Mouse (Mus musculus): ENCODE data around the gene Tmbim6. TPM values are rescaled to one million over a fixed set of nuclear protein-coding genes. Genes with fewer than 3 reads are reported as not detected.

Tmbim6 gene
- polyA plus RNA-seq, 1 experiment from 2014 or later: 239 TPM

GRCm38 (mm10) chr15:99408845-99409244 is 16.2 kb downstream of the Tmbim6 start:
- Histone ChIP-seq H3K9ac (ENCODE audit: low read length) (no peak overlapping the region), H3K4me1 (ENCODE audit: control insufficient read depth in 2 of 2, insufficient read depth in 2 of 2, low read length in 2 of 2) (no peaks in the 10 kb centered on the region), H3K9me3 (ENCODE audit: control insufficient read depth, low read length) (no peaks in the 10 kb centered on the region), H3K36me3 (ENCODE audit: control insufficient read depth, insufficient read depth, low read length) (peaks cover 66% of the 10 kb centered on the region), H3K27ac (replicated peaks in 1 of 2; ENCODE audit: control insufficient read depth in 1 of 2, insufficient read depth in 1 of 2, low read depth in 2 of 2, low read length in 2 of 2) (no peak overlapping the region), H3K27me3 (ENCODE audit: control insufficient read depth, insufficient read depth, low read length) (no peaks in the 10 kb centered on the region), H3K4me3 (ENCODE audit: control insufficient read depth in 1 of 2, insufficient read depth in 1 of 2, low read depth in 1 of 2, low read length in 2 of 2) (no peak overlapping the region), H3K4me2 (ENCODE audit: low read length) (no peak overlapping the region)
- WGBS: 91% methylated on average over 9 of the region's 9 CpGs
- no peak for ATAC-seq (ENCODE audit: insufficient number of reproducible peaks, insufficient read depth, low FRiP score, low read depth)

GRCm38 (mm10) chr15:99411747-99412146 is 19.1 kb downstream of the Tmbim6 start:
- Histone ChIP-seq H3K27me3 (ENCODE audit: control insufficient read depth, insufficient read depth, low read length) (no peaks in the 10 kb centered on the region), H3K9ac (ENCODE audit: low read length) (no peak overlapping the region), H3K4me3 (ENCODE audit: control insufficient read depth in 1 of 2, insufficient read depth in 1 of 2, low read depth in 1 of 2, low read length in 2 of 2) (no peak overlapping the region), H3K36me3 (ENCODE audit: control insufficient read depth, insufficient read depth, low read length) (peaks cover 37% of the 10 kb centered on the region), H3K27ac (replicated peaks in 1 of 2; ENCODE audit: control insufficient read depth in 1 of 2, insufficient read depth in 1 of 2, low read depth in 2 of 2, low read length in 2 of 2) (no peak overlapping the region; a peak in 1 of 4 replicates), H3K4me2 (ENCODE audit: low read length) (peak overlapping the region; percentile 11; the same call in 1 of the 2 replicates), H3K4me1 (ENCODE audit: control insufficient read depth in 2 of 2, insufficient read depth in 2 of 2, low read length in 2 of 2) (0 out of 4 replicates have a peak, but pooled peaks cover 0 to 5% of the 10 kb centered on the region in 2 experiments), H3K9me3 (ENCODE audit: control insufficient read depth, low read length) (no peaks in the 10 kb centered on the region)
- no peak for ATAC-seq (ENCODE audit: insufficient number of reproducible peaks, insufficient read depth, low FRiP score, low read depth)
- 43% methylated on average over 14 of the region's 14 CpGs for WGBS

DNA sequence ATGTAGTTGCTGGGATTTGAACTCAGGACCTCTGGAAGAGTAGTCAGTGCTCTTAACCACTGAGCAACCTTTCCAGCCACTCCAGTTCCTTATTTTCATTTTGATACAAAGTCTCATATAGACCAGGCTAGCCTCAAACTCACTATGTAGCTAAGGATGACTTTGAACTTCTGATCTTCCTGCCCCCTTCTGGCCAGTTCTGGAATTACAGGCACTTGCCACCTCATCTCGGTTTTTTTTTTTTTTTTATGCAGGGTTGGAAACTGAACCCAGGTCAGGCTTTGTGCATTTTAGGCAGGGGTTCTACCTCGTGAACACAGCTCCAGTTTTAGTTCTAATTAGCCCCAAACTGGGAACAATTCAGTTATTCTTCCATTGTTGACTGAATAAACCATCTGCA is 23.1 kb downstream of the Tmbim6 start:
- Histone ChIP-seq H3K9ac (ENCODE audit: low read length) (no peak overlapping the region), H3K27ac (replicated peaks in 1 of 2; ENCODE audit: control insufficient read depth in 1 of 2, insufficient read depth in 1 of 2, low read depth in 2 of 2, low read length in 2 of 2) (no peak overlapping the region), H3K4me3 (ENCODE audit: control insufficient read depth in 1 of 2, insufficient read depth in 1 of 2, low read depth in 1 of 2, low read length in 2 of 2) (no peak overlapping the region), H3K36me3 (ENCODE audit: control insufficient read depth, insufficient read depth, low read length) (no peaks in the 10 kb centered on the region), H3K4me1 (ENCODE audit: control insufficient read depth in 2 of 2, insufficient read depth in 2 of 2, low read length in 2 of 2) (peaks cover 4 to 14% of the 10 kb centered on the region in 2 experiments), H3K4me2 (ENCODE audit: low read length) (no peak overlapping the region), H3K9me3 (ENCODE audit: control insufficient read depth, low read length) (no peaks in the 10 kb centered on the region), H3K27me3 (ENCODE audit: control insufficient read depth, insufficient read depth, low read length) (no peaks in the 10 kb centered on the region)
- ATAC-seq (ENCODE audit: insufficient number of reproducible peaks, insufficient read depth, low FRiP score, low read depth): no peak
- WGBS: 16% methylated on average over 2 of the region's 2 CpGs

DNA sequence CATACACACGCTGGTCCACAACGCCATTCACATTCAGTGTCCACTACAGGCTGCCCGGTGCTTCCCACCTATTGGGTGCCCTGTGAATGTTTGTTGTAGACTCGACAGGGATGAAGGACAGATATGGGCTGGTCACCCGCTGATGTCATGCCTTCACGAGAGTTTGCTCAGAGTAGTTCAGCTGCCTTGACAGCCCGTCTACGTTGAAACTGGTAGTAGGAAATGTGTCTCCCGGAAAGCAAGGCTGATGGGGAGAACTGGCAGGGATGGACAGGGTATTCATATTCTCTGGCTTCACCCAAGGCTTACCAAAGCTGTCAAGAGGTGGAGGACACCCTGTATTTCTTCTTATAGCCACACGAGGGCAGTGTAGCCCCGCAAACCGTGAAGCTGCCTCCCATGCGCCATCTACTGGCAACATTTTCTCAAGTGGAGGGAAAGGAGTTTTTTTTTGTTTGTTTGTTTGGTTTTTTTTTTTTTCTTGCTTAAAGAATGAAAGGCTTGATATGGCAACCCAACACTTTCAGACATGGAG is 23.7 kb downstream of the Tmbim6 start:
- WGBS: 13% methylated on average over 13 of the region's 13 CpGs
- no peak for ATAC-seq (ENCODE audit: insufficient number of reproducible peaks, insufficient read depth, low FRiP score, low read depth)
- Histone ChIP-seq H3K4me2 (ENCODE audit: low read length) (peak overlapping the region; percentile 31), H3K27me3 (ENCODE audit: control insufficient read depth, insufficient read depth, low read length) (no peaks in the 10 kb centered on the region), H3K4me1 (ENCODE audit: control insufficient read depth in 2 of 2, insufficient read depth in 2 of 2, low read length in 2 of 2) (peaks cover 9 to 17% of the 10 kb centered on the region in 2 experiments), H3K36me3 (ENCODE audit: control insufficient read depth, insufficient read depth, low read length) (peaks cover 2% of the 10 kb centered on the region; the same call in 1 of the 2 replicates), H3K9me3 (ENCODE audit: control insufficient read depth, low read length) (no peaks in the 10 kb centered on the region), H3K4me3 (ENCODE audit: control insufficient read depth in 1 of 2, insufficient read depth in 1 of 2, low read depth in 1 of 2, low read length in 2 of 2) (no peak overlapping the region), H3K9ac (ENCODE audit: low read length) (no peak overlapping the region), H3K27ac (replicated peaks in 1 of 2; ENCODE audit: control insufficient read depth in 1 of 2, insufficient read depth in 1 of 2, low read depth in 2 of 2, low read length in 2 of 2) (no peak overlapping the region)

DNA sequence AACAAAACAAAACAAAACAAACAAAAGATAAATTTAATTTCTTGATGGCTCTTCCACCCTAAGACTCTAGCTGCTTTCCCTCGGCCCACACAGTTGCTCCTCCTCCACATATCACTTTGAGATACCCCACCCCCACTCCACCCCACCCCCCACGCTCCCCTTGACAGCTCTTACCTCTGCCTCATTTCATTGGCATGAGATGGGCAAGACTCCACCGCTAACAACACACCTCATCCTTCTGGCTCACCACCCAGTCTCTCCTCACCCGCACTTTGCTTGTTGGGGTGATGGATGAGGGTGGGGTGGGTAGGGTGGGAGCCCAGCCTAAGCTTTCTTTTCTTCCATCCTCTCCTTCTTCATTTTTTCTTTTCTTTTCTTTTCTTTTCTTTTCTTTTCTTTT is 24.3 kb downstream of the Tmbim6 start:
- H3K9me3 ChIP-seq (ENCODE audit: control insufficient read depth, low read length): no peaks in the 10 kb centered on the region
- no peak overlapping the region; the same call in 1 of the 2 replicates for H3K9ac ChIP-seq (ENCODE audit: low read length)
- H3K4me3 ChIP-seq (ENCODE audit: control insufficient read depth in 1 of 2, insufficient read depth in 1 of 2, low read depth in 1 of 2, low read length in 2 of 2): no peak overlapping the region
- H3K27ac ChIP-seq (replicated peaks in 1 of 2; ENCODE audit: control insufficient read depth in 1 of 2, insufficient read depth in 1 of 2, low read depth in 2 of 2, low read length in 2 of 2): no peak overlapping the region
- WGBS: 20% methylated on average over 4 of the region's 4 CpGs
- no peaks in the 10 kb centered on the region for H3K27me3 ChIP-seq (ENCODE audit: control insufficient read depth, insufficient read depth, low read length)
- peak overlapping the region; percentile 31 for H3K4me2 ChIP-seq (ENCODE audit: low read length)
- ATAC-seq (ENCODE audit: insufficient number of reproducible peaks, insufficient read depth, low FRiP score, low read depth): no peak
- H3K4me1 ChIP-seq (ENCODE audit: control insufficient read depth in 2 of 2, insufficient read depth in 2 of 2, low read length in 2 of 2): peaks cover 9 to 17% of the 10 kb centered on the region in 2 experiments
- peaks cover 7% of the 10 kb centered on the region for H3K36me3 ChIP-seq (ENCODE audit: control insufficient read depth, insufficient read depth, low read length)

DNA sequence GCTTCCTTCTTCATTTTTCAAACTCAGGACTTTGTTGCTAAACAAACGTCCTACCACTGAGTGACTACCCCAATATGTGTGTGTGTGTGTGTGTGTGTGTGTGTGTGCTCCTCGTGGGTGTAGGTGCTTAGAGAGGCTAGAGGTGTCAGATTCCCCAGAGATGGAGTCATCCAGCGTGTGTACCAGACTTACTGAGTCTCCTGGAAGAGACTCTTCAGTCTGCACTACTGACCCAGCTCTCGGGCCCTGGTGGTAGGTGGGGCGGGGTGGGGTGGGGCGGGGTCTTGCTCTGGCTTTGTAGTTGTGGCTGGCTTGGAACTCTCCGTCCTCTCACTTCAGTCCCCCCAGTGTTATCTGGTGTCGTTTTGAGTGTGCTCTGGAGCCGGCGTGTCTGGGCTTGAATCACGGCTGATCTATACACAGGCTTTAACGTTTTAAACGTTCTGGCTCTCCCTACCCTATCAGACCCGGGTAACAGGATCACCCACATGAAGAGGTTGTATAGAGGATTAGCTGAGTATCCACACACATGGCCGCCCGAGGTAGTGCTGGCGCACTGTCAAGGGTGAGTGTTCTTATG is 25.1 kb downstream of the Tmbim6 start:
- no peaks in the 10 kb centered on the region for H3K27me3 ChIP-seq (ENCODE audit: control insufficient read depth, insufficient read depth, low read length)
- peak overlapping the region; percentile 50 to 66 for H3K27ac ChIP-seq (replicated peaks in 1 of 2; ENCODE audit: control insufficient read depth in 1 of 2, insufficient read depth in 1 of 2, low read depth in 2 of 2, low read length in 2 of 2)
- H3K4me1 ChIP-seq (ENCODE audit: control insufficient read depth in 2 of 2, insufficient read depth in 2 of 2, low read length in 2 of 2): peaks cover 9 to 17% of the 10 kb centered on the region in 2 experiments
- no peak for ATAC-seq (ENCODE audit: insufficient number of reproducible peaks, insufficient read depth, low FRiP score, low read depth)
- 13% methylated on average over 17 of the region's 17 CpGs for WGBS
- peak overlapping the region; percentile 42 for H3K9ac ChIP-seq (ENCODE audit: low read length)
- no peaks in the 10 kb centered on the region for H3K9me3 ChIP-seq (ENCODE audit: control insufficient read depth, low read length)
- peaks cover 16% of the 10 kb centered on the region for H3K36me3 ChIP-seq (ENCODE audit: control insufficient read depth, insufficient read depth, low read length)
- H3K4me2 ChIP-seq (ENCODE audit: low read length): peak overlapping the region; percentile 27
- H3K4me3 ChIP-seq (ENCODE audit: control insufficient read depth in 1 of 2, insufficient read depth in 1 of 2, low read depth in 1 of 2, low read length in 2 of 2): no peak overlapping the region

DNA sequence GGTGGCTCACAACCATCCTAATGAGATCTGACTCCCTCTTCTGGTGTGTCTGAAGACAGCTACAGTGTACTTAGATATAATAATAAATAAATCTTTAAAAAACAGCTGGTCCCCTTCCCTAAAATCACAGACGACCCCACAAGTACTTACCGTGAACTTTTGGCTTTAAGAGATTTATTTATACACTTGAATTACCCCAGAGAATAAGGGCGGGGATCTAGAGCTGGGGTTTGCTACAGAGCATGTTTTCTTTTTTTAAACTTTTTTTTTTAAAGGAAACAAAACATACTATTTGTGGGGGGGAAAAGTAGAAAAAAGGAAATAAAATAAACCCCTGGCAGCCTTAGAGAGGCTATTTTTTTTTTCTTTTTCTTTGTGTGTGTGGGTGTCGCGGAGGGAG is 27.4 kb downstream of the Tmbim6 start:
- Histone ChIP-seq H3K36me3 (ENCODE audit: control insufficient read depth, insufficient read depth, low read length) (peaks cover 39% of the 10 kb centered on the region), H3K27me3 (ENCODE audit: control insufficient read depth, insufficient read depth, low read length) (no peaks in the 10 kb centered on the region), H3K4me2 (ENCODE audit: low read length) (peak overlapping the region; percentile 14), H3K27ac (replicated peaks in 1 of 2; ENCODE audit: control insufficient read depth in 1 of 2, insufficient read depth in 1 of 2, low read depth in 2 of 2, low read length in 2 of 2) (peak overlapping the region; percentile 76 to 90; a peak in 3 of 4 replicates), H3K4me3 (ENCODE audit: control insufficient read depth in 1 of 2, insufficient read depth in 1 of 2, low read depth in 1 of 2, low read length in 2 of 2) (no peak overlapping the region), H3K4me1 (ENCODE audit: control insufficient read depth in 2 of 2, insufficient read depth in 2 of 2, low read length in 2 of 2) (peaks cover 9 to 17% of the 10 kb centered on the region in 2 experiments), H3K9me3 (ENCODE audit: control insufficient read depth, low read length) (no peaks in the 10 kb centered on the region), H3K9ac (ENCODE audit: low read length) (no peak overlapping the region)
- WGBS: 40% methylated on average over 5 of the region's 5 CpGs
- ATAC-seq (ENCODE audit: insufficient number of reproducible peaks, insufficient read depth, low FRiP score, low read depth): no peak

Data from heart, embryonic 14.5 days (tissue).